Mouse (Mus musculus) midbrain, embryonic 10.5 days (tissue): Measurements from ENCODE around the gene Cadm4. TPM values are rescaled to one million over a fixed set of nuclear protein-coding genes. Genes with fewer than 3 reads are reported as not detected.
A peak's percentile ranks its signal among the peaks of the same experiment; 100 is the strongest.

ENCODE experiments used
- DNase-seq: peaks from one replicate; pipeline ENCODE4 v3.0.0-alpha.2; 2017; ENCODE audit warnings: low spot score
- H3K27ac ChIP-seq: fragments of 300-500 bp; sonication (generic); replicated peaks from 2 replicates; pipeline ENCODE4 v1.5.1; 2016; ENCODE audit warnings: mild to moderate bottlenecking
- H3K27me3 ChIP-seq: fragments of 300-500 bp; sonication (generic); 2 replicates; pipeline ENCODE4 v1.6.1; 2016; ENCODE audit warnings: low read depth, mild to moderate bottlenecking; ENCODE audit not compliant: poor library complexity, severe bottlenecking
- H3K36me3 ChIP-seq: fragments of 300-500 bp; sonication (generic); 2 replicates; pipeline ENCODE4 v1.6.1; 2016; ENCODE audit warnings: mild to moderate bottlenecking, moderate library complexity
- H3K4me1 ChIP-seq: fragments of 300-500 bp; sonication (generic); 2 replicates; pipeline ENCODE4 v1.6.1; 2016
- H3K4me3 ChIP-seq: fragments of 300-500 bp; sonication (generic); 2 replicates; pipeline ENCODE4 v1.5.1; 2016; ENCODE audit warnings: mild to moderate bottlenecking, moderate library complexity
- H3K9me3 ChIP-seq: fragments of 300-500 bp; sonication (generic); replicated peaks from 2 replicates; pipeline ENCODE4 v1.6.1; 2016; ENCODE audit warnings: mild to moderate bottlenecking
- WGBS: fragments of 180-500 bp; shearing (Covaris S2); methylation state at CpG from one replicate; pipeline ENCODE4 v1.1.7; 2016; 5-methylcytosine and 5-hydroxymethylcytosine counted together
- polyA plus RNA-seq: library from polyadenylated mRNA; unstranded; fragments of >200 nt; fragmentation: Nextera tagmentation; extraction: Ambion mirVana; gene quantifications from 2 replicates; pipeline ENCODE4 v1.2.1, GENCODE M21; 2016

Gene Cadm4
- polyA plus RNA-seq, result 10.0 and 18.3 TPM in 2 replicates

GRCm38 (mm10) chr7:24481474-24482207, at the start of gene Cadm4:
TSS of gene Cadm4 (plus strand) at chr7:24482023.
- peak; percentile 92 for DNase-seq
- H3K36me3 ChIP-seq, result no peaks in the 10 kb centered on the region
- H3K27me3 ChIP-seq, result peaks cover 59% of the 10 kb centered on the region
- H3K4me3 ChIP-seq, result peak within 1 kb of the TSS; percentile 87
- no peaks in the 10 kb centered on the region for H3K9me3 ChIP-seq
- peak within 1 kb of the TSS; percentile 93 for H3K27ac ChIP-seq
- peaks cover 51% of the 10 kb centered on the region for H3K4me1 ChIP-seq
- under 1% methylated on average over 81 of the region's 83 CpGs for WGBS

- Histone ChIP-seq H3K9me3 (peaks cover 15% of the 10 kb centered on the region), H3K36me3 (no peaks in the 10 kb centered on the region), H3K27ac (no peak overlapping the region), H3K4me3 (no peak overlapping the region), H3K27me3 (peaks cover 19% of the 10 kb centered on the region), H3K4me1 (no peaks in the 10 kb centered on the region)
- no peak for DNase-seq
- 81% methylated on average over 5 of the region's 5 CpGs for WGBS
Observed at GRCm38 (mm10) chr7:24435305-24435704, 46.5 kb upstream of the Cadm4 start.

GRCm38 (mm10) chr7:24437981-24438380, 43.8 kb upstream of the Cadm4 start:
- Histone ChIP-seq H3K27me3 (peaks cover 7% of the 10 kb centered on the region), H3K4me1 (no peaks in the 10 kb centered on the region), H3K9me3 (peaks cover 4% of the 10 kb centered on the region; the same call in 1 of the 2 replicates), H3K36me3 (no peaks in the 10 kb centered on the region), H3K4me3 (no peak overlapping the region), H3K27ac (no peak overlapping the region)
- no peak for DNase-seq
- WGBS, result 85% methylated on average over 10 of the region's 10 CpGs

GRCm38 (mm10) chr7:24439191-24439590, 42.6 kb upstream of the Cadm4 start:
- 82% methylated on average over 6 of the region's 6 CpGs for WGBS
- no peak for DNase-seq
- H3K27ac ChIP-seq, result no peak overlapping the region

GRCm38 (mm10) chr7:24439891-24440290, 41.9 kb upstream of the Cadm4 start:
- Histone ChIP-seq H3K4me3 (no peak overlapping the region), H3K27me3 (no peaks in the 10 kb centered on the region), H3K9me3 (no peaks in the 10 kb centered on the region), H3K4me1 (no peaks in the 10 kb centered on the region), H3K36me3 (no peaks in the 10 kb centered on the region), H3K27ac (no peak overlapping the region)
- DNase-seq, result no peak
- 86% methylated on average over 7 of the region's 7 CpGs for WGBS

More at GRCm38 (mm10) chr7:24439191-24439590, 42.6 kb upstream of the Cadm4 start:
- no peaks in the 10 kb centered on the region for H3K9me3 ChIP-seq
- no peaks in the 10 kb centered on the region for H3K36me3 ChIP-seq
- H3K4me3 ChIP-seq, result no peak overlapping the region
- no peaks in the 10 kb centered on the region for H3K4me1 ChIP-seq
- no peaks in the 10 kb centered on the region for H3K27me3 ChIP-seq

GRCm38 (mm10) chr7:24441785-24442184, 40.0 kb upstream of the Cadm4 start:
- no peak overlapping the region for H3K27ac ChIP-seq
- H3K4me3 ChIP-seq, result no peak overlapping the region
- H3K36me3 ChIP-seq, result no peaks in the 10 kb centered on the region
- WGBS, result 6% methylated on average over 1 of the region's 1 CpGs
- no peaks in the 10 kb centered on the region for H3K27me3 ChIP-seq
- DNase-seq, result peak; percentile 51
- no peaks in the 10 kb centered on the region for H3K4me1 ChIP-seq
- peaks cover 6% of the 10 kb centered on the region; the same call in 1 of the 2 replicates for H3K9me3 ChIP-seq

- H3K27ac ChIP-seq, result no peak overlapping the region
- peaks cover 7% of the 10 kb centered on the region; the same call in 1 of the 2 replicates for H3K9me3 ChIP-seq
- 84% methylated on average over 8 of the region's 8 CpGs for WGBS
- no peaks in the 10 kb centered on the region for H3K36me3 ChIP-seq
- no peaks in the 10 kb centered on the region for H3K27me3 ChIP-seq
- H3K4me3 ChIP-seq, result no peak overlapping the region
- H3K4me1 ChIP-seq, result no peaks in the 10 kb centered on the region
- DNase-seq, result no peak
Observed at GRCm38 (mm10) chr7:24442313-24442712, 39.5 kb upstream of the Cadm4 start.

GRCm38 (mm10) chr7:24445266-24445926, 36.4 kb upstream of the Cadm4 start:
- Histone ChIP-seq H3K27me3 (no peaks in the 10 kb centered on the region), H3K36me3 (no peaks in the 10 kb centered on the region), H3K4me1 (no peaks in the 10 kb centered on the region), H3K9me3 (peaks cover 10% of the 10 kb centered on the region; the same call in 1 of the 2 replicates), H3K4me3 (no peak overlapping the region), H3K27ac (no peak overlapping the region)
- DNase-seq, result no peak
- 90% methylated on average over 9 of the region's 9 CpGs for WGBS

- whole genome bisulfite sequencing, result 76% methylated on average over 7 of the region's 7 CpGs
Observed at GRCm38 (mm10) chr7:24446697-24447340, 35.0 kb upstream of the Cadm4 start.

GRCm38 (mm10) chr7:24448782-24449517, 32.9 kb upstream of the Cadm4 start:
- H3K27me3 ChIP-seq, result no peaks in the 10 kb centered on the region
- H3K9me3 ChIP-seq, result peaks cover 10% of the 10 kb centered on the region; the same call in 1 of the 2 replicates
- DNase-seq, result no peak
- no peaks in the 10 kb centered on the region for H3K36me3 ChIP-seq
- no peak overlapping the region for H3K4me3 ChIP-seq
- H3K27ac ChIP-seq, result no peak overlapping the region
- H3K4me1 ChIP-seq, result no peaks in the 10 kb centered on the region
- 65% methylated on average over 14 of the region's 14 CpGs for WGBS

More at GRCm38 (mm10) chr7:24446697-24447340, 35.0 kb upstream of the Cadm4 start:
- Histone ChIP-seq H3K4me3 (no peak overlapping the region), H3K4me1 (no peaks in the 10 kb centered on the region), H3K27me3 (no peaks in the 10 kb centered on the region), H3K9me3 (peaks cover 10% of the 10 kb centered on the region; the same call in 1 of the 2 replicates), H3K27ac (no peak overlapping the region), H3K36me3 (no peaks in the 10 kb centered on the region)
- no peak for DNase-seq

- Histone ChIP-seq H3K36me3 (no peaks in the 10 kb centered on the region), H3K27me3 (no peaks in the 10 kb centered on the region), H3K9me3 (peaks cover 8% of the 10 kb centered on the region; the same call in 1 of the 2 replicates), H3K27ac (no peak overlapping the region), H3K4me1 (no peaks in the 10 kb centered on the region), H3K4me3 (no peak overlapping the region)
- WGBS, result 70% methylated on average over 9 of the region's 9 CpGs
- DNase-seq, result no peak
Observed at GRCm38 (mm10) chr7:24450585-24451017, 31.2 kb upstream of the Cadm4 start.

GRCm38 (mm10) chr7:24451855-24452311, 29.9 kb upstream of the Cadm4 start, which contains the start of gene Irgc1:
TSS of gene Irgc1 (minus strand) at chr7:24452297.
- H3K36me3 ChIP-seq, result no peaks in the 10 kb centered on the region
- H3K9me3 ChIP-seq, result 0 out of 2 replicates have a peak, but pooled peaks cover 4% of the 10 kb centered on the region
- H3K4me1 ChIP-seq, result no peaks in the 10 kb centered on the region
- H3K27ac ChIP-seq, result no peak within 1 kb of the TSS
- no peak for DNase-seq
- H3K27me3 ChIP-seq, result no peaks in the 10 kb centered on the region
- no peak within 1 kb of the TSS for H3K4me3 ChIP-seq
- WGBS, result 84% methylated on average over 9 of the region's 9 CpGs
